Mouse (Mus musculus) stomach, embryonic 14.5 days (tissue): Measurements from ENCODE around the gene Dnajb3. TPM values are rescaled to one million over a fixed set of nuclear protein-coding genes. Genes with fewer than 3 reads are reported as not detected.

ENCODE experiments used
- ATAC-seq: fragments of 200-750 bp; cut with Nextera tagmentation; 2 replicates; pipeline ENCODE4 v1.8.0; 2017; ENCODE audit warnings: low read depth, moderate TSS enrichment; ENCODE audit not compliant: insufficient number of reproducible peaks, insufficient read depth, low FRiP score
- H3K27ac ChIP-seq: fragments of 300-500 bp; sonication (generic); 2 replicates; pipeline ENCODE4 v1.5.1; 2014; ENCODE audit warnings: mild to moderate bottlenecking, low read length, moderate library complexity, mixed read lengths
- H3K27me3 ChIP-seq: fragments of 300-500 bp; sonication (generic); 2 replicates; pipeline ENCODE4 v1.6.1; 2014; ENCODE audit warnings: low read length, control low read depth, mixed read lengths; ENCODE audit not compliant: control insufficient read depth, insufficient read depth
- H3K36me3 ChIP-seq: fragments of 300-500 bp; sonication (generic); 2 replicates; pipeline ENCODE4 v1.6.1; 2014; ENCODE audit warnings: mild to moderate bottlenecking, control low read depth, low read length, moderate library complexity, mixed read lengths; ENCODE audit not compliant: control insufficient read depth, insufficient read depth
- H3K4me1 ChIP-seq: fragments of 300-500 bp; sonication (generic); 2 replicates; pipeline ENCODE4 v1.6.1; 2014; ENCODE audit warnings: low read length, control low read depth, mixed read lengths; ENCODE audit not compliant: control insufficient read depth, insufficient read depth
- H3K4me2 ChIP-seq: fragments of 300-500 bp; sonication (generic); replicated peaks from 2 replicates; pipeline ENCODE4 v1.6.1; 2014; ENCODE audit warnings: low read depth, low read length, control low read depth
- H3K4me3 ChIP-seq: fragments of 300-500 bp; sonication (generic); 2 replicates; pipeline ENCODE4 v1.5.1; 2014; ENCODE audit warnings: low read depth, low read length, control low read depth
- H3K9ac ChIP-seq: fragments of 300-500 bp; sonication (generic); replicated peaks from 2 replicates; pipeline ENCODE4 v1.6.1; 2014; ENCODE audit warnings: low read depth, mild to moderate bottlenecking, control low read depth, low read length, moderate library complexity, mixed read lengths
- H3K9me3 ChIP-seq: fragments of 300-500 bp; sonication (generic); 2 replicates; pipeline ENCODE4 v1.6.1; 2016; ENCODE audit warnings: low read depth, low read length, control low read depth; ENCODE audit not compliant: control insufficient read depth
- WGBS: fragments of 180-500 bp; shearing (Covaris S2); extraction: QIAGEN DNeasy Blood & Tissue Kit; methylation state at CpG from one replicate; pipeline ENCODE4 v1.1.7; 2014; 5-methylcytosine and 5-hydroxymethylcytosine counted together
- polyA plus RNA-seq: library from polyadenylated mRNA; unstranded; fragments of >200 nt; fragmentation: Nextera tagmentation; extraction: Ambion mirVana; gene quantifications from 2 replicates; pipeline ENCODE4 v1.2.1, GENCODE M21; 2014

The Dnajb3 gene
- polyA plus RNA-seq, 1 experiment from 2014 or later: 8.7 TPM

DNA sequence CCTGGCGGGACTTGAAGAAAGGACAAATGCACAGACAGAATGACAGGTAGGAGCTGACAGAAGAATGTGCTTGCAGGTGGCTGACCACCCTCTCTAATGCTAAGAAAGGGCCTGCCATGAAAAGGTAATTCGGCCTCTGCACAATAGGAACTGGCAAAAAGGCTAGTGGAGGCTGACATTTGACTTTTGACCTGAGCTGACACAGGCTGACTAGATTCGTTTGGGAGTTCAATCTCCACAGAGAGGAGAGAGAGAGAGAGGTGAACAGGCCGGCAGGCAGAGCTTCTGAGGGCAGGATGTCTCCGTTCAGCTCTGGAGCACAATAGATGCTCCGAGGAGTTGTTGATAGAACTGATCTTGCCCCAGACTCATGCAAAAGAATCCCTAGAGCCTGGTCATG is 40.8 kb upstream of the Dnajb3 start:
- peaks cover 85% of the 10 kb centered on the region for H3K9me3 ChIP-seq
- H3K27ac ChIP-seq: no peak overlapping the region
- H3K36me3 ChIP-seq: no peaks in the 10 kb centered on the region
- H3K4me2 ChIP-seq: no peak overlapping the region
- ATAC-seq: no peak
- H3K9ac ChIP-seq: no peak overlapping the region
- no peaks in the 10 kb centered on the region for H3K27me3 ChIP-seq
- 45% methylated on average over 6 of the region's 6 CpGs for WGBS
- no peak overlapping the region for H3K4me3 ChIP-seq
- no peaks in the 10 kb centered on the region for H3K4me1 ChIP-seq

DNA sequence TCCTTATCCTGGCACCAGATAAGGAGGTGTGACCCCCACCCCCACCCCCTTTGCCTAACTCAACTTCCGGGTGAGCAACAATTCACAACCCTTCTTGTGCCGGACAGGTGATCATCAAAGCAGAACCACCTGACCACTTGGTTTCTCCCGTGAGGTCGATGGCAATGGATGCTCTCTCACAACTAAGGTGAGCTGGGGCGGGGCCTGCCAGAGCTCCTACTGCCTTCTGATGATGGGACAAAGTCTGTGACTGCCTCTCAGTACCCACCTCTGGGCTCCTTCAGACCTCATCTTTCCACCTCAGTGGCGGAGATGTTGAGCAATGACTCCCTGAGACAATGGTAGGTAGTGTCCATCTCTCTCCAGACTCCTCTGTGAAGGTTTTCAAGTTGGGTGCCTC is 40.3 kb upstream of the Dnajb3 start:
- WGBS: 77% methylated on average over 6 of the region's 6 CpGs
- no peaks in the 10 kb centered on the region for H3K4me1 ChIP-seq
- no peaks in the 10 kb centered on the region for H3K27me3 ChIP-seq
- H3K36me3 ChIP-seq: no peaks in the 10 kb centered on the region
- H3K9ac ChIP-seq: no peak overlapping the region
- no peak overlapping the region for H3K4me3 ChIP-seq
- H3K27ac ChIP-seq: no peak overlapping the region
- peaks cover 86% of the 10 kb centered on the region for H3K9me3 ChIP-seq
- no peak for ATAC-seq
- H3K4me2 ChIP-seq: no peak overlapping the region

DNA sequence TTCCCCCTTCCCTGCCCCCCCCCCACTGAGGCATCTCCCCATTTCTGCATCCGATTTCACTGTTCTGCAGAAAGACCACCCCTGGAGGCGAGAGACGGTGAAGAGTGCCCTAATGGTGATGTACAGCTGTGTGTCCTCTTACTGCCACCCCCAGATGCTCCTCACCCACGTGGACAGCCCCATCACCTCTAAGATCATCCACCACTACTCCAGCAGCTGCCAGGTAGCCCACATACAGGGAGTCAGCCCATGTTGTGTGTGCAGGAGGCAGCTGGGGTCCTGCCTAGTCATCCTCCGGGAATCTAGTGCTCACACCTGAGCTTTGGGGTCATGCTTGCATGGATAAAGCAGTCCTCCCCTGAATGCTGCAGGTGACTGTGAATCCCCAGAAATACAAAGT is 38.3 kb upstream of the Dnajb3 start:
- Histone ChIP-seq H3K4me1 (no peaks in the 10 kb centered on the region), H3K9ac (no peak overlapping the region), H3K27ac (no peak overlapping the region), H3K4me3 (no peak overlapping the region), H3K27me3 (no peaks in the 10 kb centered on the region), H3K36me3 (no peaks in the 10 kb centered on the region), H3K4me2 (no peak overlapping the region), H3K9me3 (peaks cover 86% of the 10 kb centered on the region)
- 62% methylated on average over 5 of the region's 5 CpGs for WGBS
- ATAC-seq: no peak

DNA sequence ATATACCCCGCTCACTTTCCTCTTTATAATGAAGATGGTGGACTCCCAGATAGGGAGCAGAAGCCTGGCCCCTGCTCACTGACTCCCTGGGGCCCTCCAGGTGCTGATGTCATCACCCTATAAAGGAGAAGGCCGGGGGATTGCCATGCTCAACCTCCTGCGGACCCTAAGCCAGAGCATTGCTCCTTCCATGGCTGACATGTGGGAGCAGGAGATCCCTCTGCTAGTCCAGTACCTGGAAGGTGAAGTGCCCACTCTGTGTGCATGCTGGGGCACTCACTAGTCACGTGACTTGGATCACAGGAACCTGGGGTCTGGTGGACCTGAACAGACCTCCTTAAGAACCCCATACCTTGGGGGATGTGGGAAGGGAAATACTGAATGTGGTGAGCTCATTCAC is 35.0 kb upstream of the Dnajb3 start:
- Histone ChIP-seq H3K9ac (no peak overlapping the region), H3K4me3 (no peak overlapping the region), H3K27ac (no peak overlapping the region), H3K4me1 (no peaks in the 10 kb centered on the region), H3K9me3 (peaks cover 79% of the 10 kb centered on the region), H3K27me3 (no peaks in the 10 kb centered on the region), H3K36me3 (no peaks in the 10 kb centered on the region), H3K4me2 (no peak overlapping the region)
- 72% methylated on average over 4 of the region's 4 CpGs for WGBS
- ATAC-seq: peak; percentile 1; the same call in 1 of the 2 replicates

- H3K4me2 ChIP-seq: no peak overlapping the region
- peaks cover 80% of the 10 kb centered on the region for H3K9me3 ChIP-seq
- H3K27ac ChIP-seq: no peak overlapping the region
- H3K9ac ChIP-seq: no peak overlapping the region
- no peaks in the 10 kb centered on the region for H3K4me1 ChIP-seq
- no peaks in the 10 kb centered on the region for H3K36me3 ChIP-seq
- no peak overlapping the region for H3K4me3 ChIP-seq
- WGBS: 78% methylated on average over 5 of the region's 5 CpGs
- H3K27me3 ChIP-seq: no peaks in the 10 kb centered on the region
- no peak for ATAC-seq
Observed at GRCm38 (mm10) chr1:88240072-88240471, 34.5 kb upstream of the Dnajb3 start.

- H3K36me3 ChIP-seq: no peaks in the 10 kb centered on the region
- peaks cover 79% of the 10 kb centered on the region for H3K9me3 ChIP-seq
- H3K4me2 ChIP-seq: no peak overlapping the region
- WGBS: 75% methylated on average over 6 of the region's 6 CpGs
- H3K27ac ChIP-seq: no peak overlapping the region
- H3K4me3 ChIP-seq: no peak overlapping the region
- no peak for ATAC-seq
- H3K9ac ChIP-seq: no peak overlapping the region
- H3K27me3 ChIP-seq: no peaks in the 10 kb centered on the region
- H3K4me1 ChIP-seq: no peaks in the 10 kb centered on the region
Observed at GRCm38 (mm10) chr1:88238771-88239170, 33.2 kb upstream of the Dnajb3 start.

DNA sequence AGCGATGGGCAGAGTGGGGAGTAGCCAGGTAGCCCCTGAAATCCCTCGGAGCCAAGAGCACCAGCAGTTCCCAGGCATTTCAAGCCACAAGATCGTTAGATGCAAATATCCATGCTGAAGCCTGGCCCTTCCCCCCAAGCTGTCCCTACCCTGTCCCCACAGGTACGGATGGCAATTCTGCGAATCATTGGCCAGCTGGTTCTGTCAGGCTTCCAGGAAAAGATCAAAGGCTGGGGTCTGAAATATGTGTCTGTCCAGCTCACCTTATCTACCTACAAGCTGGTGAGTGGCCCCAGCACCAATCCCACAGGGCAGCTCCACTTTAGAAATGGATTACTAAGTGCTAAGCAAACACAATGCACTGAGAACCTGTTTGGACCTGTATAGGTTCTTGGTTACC is 31.7 kb upstream of the Dnajb3 start:
- Histone ChIP-seq H3K4me2 (no peak overlapping the region), H3K4me1 (no peaks in the 10 kb centered on the region), H3K4me3 (no peak overlapping the region), H3K27ac (no peak overlapping the region), H3K9ac (no peak overlapping the region), H3K9me3 (peaks cover 84% of the 10 kb centered on the region), H3K36me3 (no peaks in the 10 kb centered on the region), H3K27me3 (no peaks in the 10 kb centered on the region)
- WGBS: 74% methylated on average over 5 of the region's 5 CpGs
- peak; percentile 2; the same call in 1 of the 2 replicates for ATAC-seq

GRCm38 (mm10) chr1:88235894-88236415 is 30.4 kb upstream of the Dnajb3 start:
- Histone ChIP-seq H3K9me3 (peaks cover 88% of the 10 kb centered on the region), H3K4me2 (no peak overlapping the region), H3K36me3 (no peaks in the 10 kb centered on the region), H3K27me3 (no peaks in the 10 kb centered on the region), H3K27ac (no peak overlapping the region), H3K4me3 (no peak overlapping the region), H3K9ac (no peak overlapping the region), H3K4me1 (no peaks in the 10 kb centered on the region)
- no peak for ATAC-seq
- WGBS: 65% methylated on average over 4 of the region's 4 CpGs
